Mouse (Mus musculus): Measurements from ENCODE around the gene Cd200.

GRCm38 (mm10) chr16:45346367-45346766, 62.5 kb downstream of the Cd200 start:
- TF ChIP-seq EP300 (IDR thresholded peaks at IDR 0.05; ENCODE audit: low read depth): no peak
- no peak for TF ChIP-seq CTCF (IDR thresholded peaks at IDR 0.05; ENCODE audit: low read depth)
